In the genomic region with DNA sequence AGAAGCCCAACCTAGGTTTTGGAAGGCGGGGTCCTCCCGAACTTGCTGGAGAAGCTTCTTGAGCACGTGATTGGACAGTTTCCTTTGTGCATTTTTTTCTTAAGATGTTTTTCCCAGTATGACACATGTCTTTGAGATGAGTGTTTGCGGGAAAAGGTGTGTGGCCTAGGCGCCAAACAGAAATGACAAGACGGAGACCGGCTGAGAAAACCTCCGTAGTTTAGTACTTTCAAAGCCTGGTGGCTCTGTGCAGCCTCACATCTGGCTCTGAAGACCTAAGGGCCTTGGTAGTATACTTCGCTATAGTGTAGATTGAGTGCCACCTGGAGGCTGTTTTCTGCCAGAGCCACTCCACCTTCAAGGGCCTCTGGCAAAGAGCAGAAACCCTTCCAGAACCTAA, we compare ENCODE assay signal across 9 mouse cellular contexts. TPM values are rescaled to one million over a fixed set of nuclear protein-coding genes. Genes with fewer than 3 reads are reported as not detected.
DNase-seq lines count a peak whose midpoint lies in the region; ATAC-seq lines count a peak whose summit lies in the region.
"Had no signal": no experiment of that assay in that cellular context is flagged by ENCODE, and none has a peak within 500 bp of the region (broad histone marks: within the 10 kb centered on the region; RNA-seq: fewer than 3 reads in every experiment).

No protein-coding gene starts in this region.

- peak; percentile 86 for DNase-seq in CD4-positive helper T cell, adult 2 months (ENCODE audit: low read depth, low spot score)
- peak; percentile 87 for DNase-seq in adrenal gland, adult 2 months
- peak; percentile 93 for DNase-seq in heart, embryonic 10.5 days (ENCODE audit: low spot score)
- peak; percentile 93 for DNase-seq in kidney, adult 9 months
- DNase-seq in testis, postnatal 10 days (ENCODE audit: low spot score): peak; percentile 76

- 3% methylated on average over 9 of the region's 9 CpGs for WGBS in embryonic facial prominence, embryonic 15.5 days
- 8% methylated on average over 9 of the region's 9 CpGs for WGBS in heart, embryonic 10.5 days
- 3% methylated on average over 9 of the region's 9 CpGs for WGBS in liver, embryonic 16.5 days (ENCODE audit: insufficient replicate concordance)
- WGBS in neural tube, embryonic 12.5 days: 7% methylated on average over 9 of the region's 9 CpGs

- H3K4me3 ChIP-seq in embryonic facial prominence, embryonic 15.5 days (replicated peaks): peak overlapping the region; percentile 35
- H3K4me3 ChIP-seq in heart, embryonic 10.5 days: peak overlapping the region; percentile 48
- H3K4me3 ChIP-seq in liver, embryonic 16.5 days (ENCODE audit: low read depth, low read length): peak overlapping the region; percentile 35
- no peak overlapping the region for H3K4me3 ChIP-seq in neural tube, embryonic 12.5 days

- H3K9ac ChIP-seq in embryonic facial prominence, embryonic 15.5 days: no peak overlapping the region
- peak overlapping the region; percentile 37; the same call in 1 of the 2 replicates for H3K9ac ChIP-seq in liver, embryonic 16.5 days (ENCODE audit: low read depth, low read length)
- H3K9ac ChIP-seq in neural tube, embryonic 12.5 days: no peak overlapping the region

- no peaks in the 10 kb centered on the region for H3K9me3 ChIP-seq in embryonic facial prominence, embryonic 15.5 days (replicated peaks)
- H3K9me3 ChIP-seq in heart, embryonic 10.5 days: no peaks in the 10 kb centered on the region
- no peaks in the 10 kb centered on the region for H3K9me3 ChIP-seq in liver, embryonic 16.5 days (replicated peaks; ENCODE audit: control insufficient read depth, low read length)
- H3K9me3 ChIP-seq in neural tube, embryonic 12.5 days: no peaks in the 10 kb centered on the region

- peaks cover 17% of the 10 kb centered on the region for H3K4me1 ChIP-seq in embryonic facial prominence, embryonic 15.5 days
- peaks cover 20% of the 10 kb centered on the region for H3K4me1 ChIP-seq in heart, embryonic 10.5 days
- peaks cover 28% of the 10 kb centered on the region for H3K4me1 ChIP-seq in liver, embryonic 16.5 days (ENCODE audit: control insufficient read depth, low read depth, low read length)
- peaks cover under 1% of the 10 kb centered on the region; the same call in 1 of the 2 replicates for H3K4me1 ChIP-seq in neural tube, embryonic 12.5 days

- no peaks in the 10 kb centered on the region for H3K27me3 ChIP-seq in embryonic facial prominence, embryonic 15.5 days
- no peaks in the 10 kb centered on the region for H3K27me3 ChIP-seq in heart, embryonic 10.5 days (ENCODE audit: insufficient read depth, poor library complexity, severe bottlenecking)
- no peaks in the 10 kb centered on the region for H3K27me3 ChIP-seq in liver, embryonic 16.5 days (ENCODE audit: control insufficient read depth, insufficient read depth, low read depth, low read length)
- no peaks in the 10 kb centered on the region for H3K27me3 ChIP-seq in neural tube, embryonic 12.5 days (replicated peaks)

- H3K36me3 ChIP-seq in embryonic facial prominence, embryonic 15.5 days: no peaks in the 10 kb centered on the region
- H3K36me3 ChIP-seq in heart, embryonic 10.5 days: no peaks in the 10 kb centered on the region
- no peaks in the 10 kb centered on the region for H3K36me3 ChIP-seq in liver, embryonic 16.5 days (ENCODE audit: control insufficient read depth, insufficient read depth)
- no peaks in the 10 kb centered on the region for H3K36me3 ChIP-seq in neural tube, embryonic 12.5 days

- 0 out of 2 replicates have a peak overlapping the region, but pooled peaks have one; percentile 48 for H3K27ac ChIP-seq in embryonic facial prominence, embryonic 15.5 days (replicated peaks)
- no peak overlapping the region for H3K27ac ChIP-seq in heart, embryonic 10.5 days
- no peak overlapping the region for H3K27ac ChIP-seq in liver, embryonic 16.5 days (ENCODE audit: low read length)
- no peak overlapping the region for H3K27ac ChIP-seq in neural tube, embryonic 12.5 days

- no peak for ATAC-seq in embryonic facial prominence, embryonic 15.5 days (ENCODE audit: insufficient number of reproducible peaks, low FRiP score, low TSS enrichment, low read depth)
- ATAC-seq in liver, embryonic 16.5 days (ENCODE audit: low read depth): peak; percentile 25
- no peak for ATAC-seq in neural tube, embryonic 12.5 days (ENCODE audit: low FRiP score, low read depth)

- H3K4me2 ChIP-seq in embryonic facial prominence, embryonic 15.5 days (replicated peaks): peak overlapping the region; percentile 45
- H3K4me2 ChIP-seq in liver, embryonic 16.5 days (ENCODE audit: low read depth, low read length): peak overlapping the region; percentile 53
- H3K4me2 ChIP-seq in neural tube, embryonic 12.5 days (replicated peaks): peak overlapping the region; percentile 47

RNA-seq across cellular contexts. Expression of a gene that starts 3.0 kb away (rescaled TPM):
- 10 to 100 TPM; 42.7 to 44.0 TPM for total RNA-seq in adrenal gland, adult 2 months (2021)
- polyA plus RNA-seq in adrenal gland, adult 2 months (2012; rRNA removed): 12.7 and 14.2 TPM in 2 replicates
- 170 and 185 TPM in 2 replicates for polyA plus RNA-seq in embryonic facial prominence, embryonic 15.5 days (2015; fragmentation: Nextera tagmentation; extraction: Ambion mirVana)
- 144 and 177 TPM in 2 replicates for polyA plus RNA-seq in heart, embryonic 10.5 days (2016; fragmentation: Nextera tagmentation; extraction: Ambion mirVana)
- 17.5 and 19.5 TPM in 2 replicates for polyA plus RNA-seq in liver, embryonic 16.5 days (2015; fragmentation: Nextera tagmentation; extraction: Ambion mirVana)
- 333 and 353 TPM in 2 replicates for polyA plus RNA-seq in neural tube, embryonic 12.5 days (2016; fragmentation: Nextera tagmentation; extraction: Ambion mirVana)

RNA-seq across cellular contexts. Expression of a gene that starts 4.0 kb away (rescaled TPM):
- total RNA-seq in adrenal gland, adult 2 months (2021): 100 to 1,000 TPM; 178 to 206 TPM
- polyA plus RNA-seq in adrenal gland, adult 2 months (2012; rRNA removed): 54.8 and 96.2 TPM in 2 replicates
- polyA plus RNA-seq in embryonic facial prominence, embryonic 15.5 days (2015; fragmentation: Nextera tagmentation; extraction: Ambion mirVana): 96.3 and 102 TPM in 2 replicates
- 55.4 and 57.8 TPM in 2 replicates for polyA plus RNA-seq in heart, embryonic 10.5 days (2016; fragmentation: Nextera tagmentation; extraction: Ambion mirVana)
- 76.6 and 83.2 TPM in 2 replicates for polyA plus RNA-seq in liver, embryonic 16.5 days (2015; fragmentation: Nextera tagmentation; extraction: Ambion mirVana)
- polyA plus RNA-seq in neural tube, embryonic 12.5 days (2016; fragmentation: Nextera tagmentation; extraction: Ambion mirVana): 121 and 123 TPM in 2 replicates

RNA-seq across cellular contexts. Expression of a gene that starts 25.5 kb away (rescaled TPM):
- 1 to 10 TPM in 1 of 2 experiments, not detected in 1; 3.2 TPM for total RNA-seq in adrenal gland, adult 2 months (2021)
- polyA plus RNA-seq in adrenal gland, adult 2 months (2012; rRNA removed): 6.4 and 8.7 TPM in 2 replicates
- polyA plus RNA-seq in embryonic facial prominence, embryonic 15.5 days (2015; fragmentation: Nextera tagmentation; extraction: Ambion mirVana): not detected in 2 replicates
- 1.1 TPM in 1 of 2 replicates, not detected in the other for polyA plus RNA-seq in heart, embryonic 10.5 days (2016; fragmentation: Nextera tagmentation; extraction: Ambion mirVana)
- polyA plus RNA-seq in liver, embryonic 16.5 days (2015; fragmentation: Nextera tagmentation; extraction: Ambion mirVana): not detected in 2 replicates
- polyA plus RNA-seq in neural tube, embryonic 12.5 days (2016; fragmentation: Nextera tagmentation; extraction: Ambion mirVana): 0.37 TPM in 1 of 2 replicates, not detected in the other
- total RNA-seq: left cerebral cortex, postnatal 36 days had no signal

RNA-seq across cellular contexts. Expression of a gene that starts 29.9 kb away (rescaled TPM):
- total RNA-seq in adrenal gland, adult 2 months (2021): 100 to 1,000 TPM; 197 to 420 TPM
- polyA plus RNA-seq in adrenal gland, adult 2 months (2012; rRNA removed): 38.8 and 52.2 TPM in 2 replicates
- polyA plus RNA-seq in embryonic facial prominence, embryonic 15.5 days (2015; fragmentation: Nextera tagmentation; extraction: Ambion mirVana): 489 and 522 TPM in 2 replicates
- polyA plus RNA-seq in heart, embryonic 10.5 days (2016; fragmentation: Nextera tagmentation; extraction: Ambion mirVana): 410 and 487 TPM in 2 replicates
- polyA plus RNA-seq in liver, embryonic 16.5 days (2015; fragmentation: Nextera tagmentation; extraction: Ambion mirVana): 256 and 289 TPM in 2 replicates
- 483 and 530 TPM in 2 replicates for polyA plus RNA-seq in neural tube, embryonic 12.5 days (2016; fragmentation: Nextera tagmentation; extraction: Ambion mirVana)

RNA-seq across cellular contexts. Expression of a gene that starts 35.5 kb away (rescaled TPM):
- 10 to 100 TPM; 62.6 to 73.7 TPM for total RNA-seq in adrenal gland, adult 2 months (2021)
- polyA plus RNA-seq in adrenal gland, adult 2 months (2012; rRNA removed): 43.9 and 48.7 TPM in 2 replicates
- 99.5 and 104 TPM in 2 replicates for polyA plus RNA-seq in embryonic facial prominence, embryonic 15.5 days (2015; fragmentation: Nextera tagmentation; extraction: Ambion mirVana)
- polyA plus RNA-seq in heart, embryonic 10.5 days (2016; fragmentation: Nextera tagmentation; extraction: Ambion mirVana): 148 and 182 TPM in 2 replicates
- polyA plus RNA-seq in liver, embryonic 16.5 days (2015; fragmentation: Nextera tagmentation; extraction: Ambion mirVana): 58.6 and 60.9 TPM in 2 replicates
- polyA plus RNA-seq in neural tube, embryonic 12.5 days (2016; fragmentation: Nextera tagmentation; extraction: Ambion mirVana): 111 and 113 TPM in 2 replicates
